Mouse (Mus musculus) lung, embryonic 16.5 days (tissue): ENCODE results near the gene Strada. TPM values are rescaled to one million over a fixed set of nuclear protein-coding genes. Genes with fewer than 3 reads are reported as not detected.
"Not testable (repeated sequence)": the region's sequence is repeated elsewhere in the genome, so short reads cannot be mapped to it uniquely, and the experiment has no call there.

Experiments used
- ATAC-seq: fragments of 200-750 bp; cut with Nextera tagmentation; 2 replicates; pipeline ENCODE4 v1.8.0; 2017; ENCODE audit warnings: low read depth, mild to moderate bottlenecking, moderate library complexity
- H3K27ac ChIP-seq: fragments of 300-500 bp; sonication (generic); 2 replicates; pipeline ENCODE4 v1.5.1; 2014; ENCODE audit warnings: mild to moderate bottlenecking, control low read depth, low read length
- H3K27me3 ChIP-seq: fragments of 300-500 bp; sonication (generic); 2 replicates; pipeline ENCODE4 v1.6.1; 2014; ENCODE audit warnings: low read depth, low read length, mixed read lengths; ENCODE audit not compliant: control insufficient read depth, insufficient read depth
- H3K36me3 ChIP-seq: fragments of 300-500 bp; sonication (generic); 2 replicates; pipeline ENCODE4 v1.6.1; 2014; ENCODE audit warnings: low read length; ENCODE audit not compliant: control insufficient read depth, insufficient read depth
- H3K4me1 ChIP-seq: fragments of 300-500 bp; sonication (generic); replicated peaks from 2 replicates; pipeline ENCODE4 v1.6.1; 2014; ENCODE audit warnings: low read length, mixed read lengths; ENCODE audit not compliant: control insufficient read depth, insufficient read depth
- H3K4me2 ChIP-seq: fragments of 300-500 bp; sonication (generic); 2 replicates; pipeline ENCODE4 v1.6.1; 2014; ENCODE audit warnings: low read depth, low read length, control low read depth
- H3K4me3 ChIP-seq: fragments of 300-500 bp; sonication (generic); 2 replicates; pipeline ENCODE4 v1.5.1; 2014; ENCODE audit warnings: mild to moderate bottlenecking, low read length, control low read depth
- H3K9ac ChIP-seq: fragments of 300-500 bp; sonication (generic); 2 replicates; pipeline ENCODE4 v1.6.1; 2014; ENCODE audit warnings: low read length, control low read depth
- H3K9me3 ChIP-seq: fragments of 300-500 bp; sonication (generic); 2 replicates; pipeline ENCODE4 v1.6.1; 2016; ENCODE audit warnings: low read length; ENCODE audit not compliant: control insufficient read depth
- WGBS: fragments of 180-500 bp; shearing (Covaris S2); extraction: QIAGEN DNeasy Blood & Tissue Kit; methylation state at CpG from one replicate; pipeline ENCODE4 v1.1.7; 2014; 5-methylcytosine and 5-hydroxymethylcytosine counted together
- polyA plus RNA-seq: library from polyadenylated mRNA; unstranded; fragments of >200 nt; fragmentation: Nextera tagmentation; extraction: Ambion mirVana; gene quantifications from 2 replicates; pipeline ENCODE4 v1.2.1, GENCODE M21; 2015

Gene Strada
- 22.7 and 24.2 TPM in 2 replicates for polyA plus RNA-seq

- no peak within 1 kb of the TSS for H3K27ac ChIP-seq
- H3K9ac ChIP-seq = no peak within 1 kb of the TSS
- H3K27me3 ChIP-seq = no peaks in the 10 kb centered on the region
- no peaks in the 10 kb centered on the region for H3K4me1 ChIP-seq
- ATAC-seq = no peak
- WGBS = 74% methylated on average over 5 of the region's 5 CpGs
- no peaks in the 10 kb centered on the region for H3K9me3 ChIP-seq
- peaks cover 61% of the 10 kb centered on the region for H3K36me3 ChIP-seq
- H3K4me2 ChIP-seq = no peak within 1 kb of the TSS
- no peak within 1 kb of the TSS for H3K4me3 ChIP-seq
Observed at GRCm38 (mm10) chr11:106202123-106202465, at the start of gene Strada. Gene Strada, minus strand, starts transcription at chr11:106202168.

DNA sequence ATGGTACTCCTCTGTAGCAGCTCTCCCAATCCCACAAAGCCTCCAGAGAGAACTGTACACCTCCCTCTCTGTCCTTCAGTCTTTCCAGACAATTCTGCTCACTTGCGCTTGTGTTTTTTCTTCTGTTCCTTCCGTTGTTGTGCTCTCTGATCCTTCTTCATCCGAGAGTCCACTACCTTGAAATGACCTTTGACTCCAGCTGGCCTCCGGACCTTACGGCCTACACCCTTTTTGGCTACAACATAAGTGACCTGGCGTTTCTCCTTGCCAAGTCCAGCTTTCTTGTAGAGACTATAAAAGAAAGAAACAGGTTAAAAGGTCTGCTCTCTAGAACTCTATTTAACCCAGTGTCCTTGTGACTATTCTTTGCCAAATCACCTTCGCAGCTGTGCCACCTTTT, 47.4 kb upstream of the Strada start:
- Histone ChIP-seq H3K4me3 (no peak overlapping the region), H3K36me3 (peaks cover 68% of the 10 kb centered on the region), H3K4me1 (no peaks in the 10 kb centered on the region), H3K9me3 (peaks cover 4% of the 10 kb centered on the region), H3K27ac (no peak overlapping the region), H3K9ac (no peak overlapping the region), H3K4me2 (no peak overlapping the region), H3K27me3 (no peaks in the 10 kb centered on the region)
- 84% methylated on average over 7 of the region's 7 CpGs for WGBS
- no peak for ATAC-seq

GRCm38 (mm10) chr11:106246834-106247233, 44.9 kb upstream of the Strada start:
- H3K4me3 ChIP-seq = no peak overlapping the region
- no peak overlapping the region for H3K27ac ChIP-seq
- no peaks in the 10 kb centered on the region for H3K27me3 ChIP-seq
- WGBS = 95% methylated on average over 1 of the region's 1 CpGs
- peaks cover 73% of the 10 kb centered on the region for H3K36me3 ChIP-seq
- H3K9ac ChIP-seq = no peak overlapping the region
- no peak overlapping the region for H3K4me2 ChIP-seq
- peaks cover 4% of the 10 kb centered on the region for H3K9me3 ChIP-seq
- H3K4me1 ChIP-seq = no peaks in the 10 kb centered on the region
- ATAC-seq = no peak

DNA sequence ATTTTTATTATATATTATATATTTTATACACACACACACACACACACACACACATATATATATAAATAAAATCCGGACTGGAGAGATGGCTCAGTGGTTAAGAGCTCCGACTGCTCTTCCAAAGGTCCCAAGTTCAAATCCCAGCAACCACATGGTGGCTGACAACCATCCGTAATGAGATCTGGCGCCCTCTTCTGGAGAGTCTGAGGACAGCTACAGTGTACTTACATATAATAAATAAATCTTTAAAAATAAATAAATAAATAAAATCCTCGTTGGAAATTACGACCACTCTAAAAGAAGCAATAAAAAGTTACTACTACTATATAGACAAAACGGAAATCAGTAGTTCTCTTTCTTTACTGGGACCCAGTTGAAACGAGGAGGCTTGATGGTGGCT, 32.0 kb upstream of the Strada start:
- not testable (repeated sequence) for H3K4me3 ChIP-seq, H3K4me1 ChIP-seq, H3K9ac ChIP-seq, H3K9me3 ChIP-seq, H3K4me2 ChIP-seq, ATAC-seq, H3K27ac ChIP-seq, H3K27me3 ChIP-seq
- 73% methylated on average over 8 of the region's 8 CpGs for WGBS
- peaks cover 52% of the 10 kb centered on the region for H3K36me3 ChIP-seq

GRCm38 (mm10) chr11:106220603-106221002, 18.6 kb upstream of the Strada start:
- H3K4me3 ChIP-seq = no peak overlapping the region
- 84% methylated on average over 3 of the region's 3 CpGs for WGBS
- H3K9me3 ChIP-seq = no peaks in the 10 kb centered on the region
- peaks cover 9% of the 10 kb centered on the region; the same call in 1 of the 2 replicates for H3K4me1 ChIP-seq
- H3K36me3 ChIP-seq = peaks cover 8% of the 10 kb centered on the region
- H3K4me2 ChIP-seq = no peak overlapping the region
- no peak overlapping the region for H3K27ac ChIP-seq
- ATAC-seq = no peak
- H3K27me3 ChIP-seq = no peaks in the 10 kb centered on the region
- H3K9ac ChIP-seq = no peak overlapping the region

DNA sequence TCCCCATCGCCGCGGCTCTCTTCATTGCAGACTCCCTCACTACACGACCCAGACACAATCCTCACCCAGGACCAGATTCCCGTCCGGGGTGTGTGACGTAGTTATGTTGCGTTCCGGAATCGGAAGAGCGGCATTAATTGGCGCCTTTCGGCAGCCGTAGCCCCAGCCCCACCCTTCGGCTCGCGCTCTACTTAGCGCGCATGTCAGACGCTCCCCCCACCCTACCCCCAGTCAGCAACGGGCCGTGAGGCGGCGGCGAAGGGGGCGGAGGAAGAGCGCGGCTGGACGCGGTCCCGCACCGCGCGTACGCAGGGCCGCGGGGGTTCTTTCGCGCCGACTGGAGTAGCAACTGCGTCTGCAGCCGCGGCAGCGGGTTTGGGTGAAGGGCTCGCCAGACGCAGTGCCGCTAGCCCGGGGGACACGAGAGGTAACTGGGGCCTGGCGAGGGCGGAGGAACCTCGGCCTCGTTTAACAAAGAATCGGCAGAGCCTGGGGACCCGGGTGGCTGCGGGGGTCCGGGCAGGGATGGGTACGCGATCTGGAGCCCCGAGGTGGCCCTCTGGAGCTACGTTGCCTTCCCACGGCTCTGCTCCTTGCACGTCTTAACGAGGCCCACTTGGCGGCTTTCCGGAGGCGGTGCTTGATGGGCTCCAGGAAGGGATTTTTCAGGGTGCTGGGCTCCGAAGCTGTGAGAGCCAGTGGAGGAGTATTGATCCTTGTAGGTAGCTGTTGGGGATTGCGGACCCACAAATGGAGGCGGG, 14.9 kb upstream of the Strada start, which contains the start of gene Ddx42:
TSS of gene Ddx42 (plus strand) at position 197 of the 761 bp plus-strand sequence.
- under 1% methylated on average over 65 of the region's 70 CpGs for WGBS
- H3K4me2 ChIP-seq = peak within 1 kb of the TSS; percentile 84
- H3K9me3 ChIP-seq = no peaks in the 10 kb centered on the region
- peak within 1 kb of the TSS; percentile 100 for H3K4me3 ChIP-seq
- H3K36me3 ChIP-seq = peaks cover 6% of the 10 kb centered on the region; the same call in 1 of the 2 replicates
- peak; percentile 95 for ATAC-seq
- H3K4me1 ChIP-seq = peaks cover 18% of the 10 kb centered on the region
- H3K27ac ChIP-seq = peak within 1 kb of the TSS; percentile 97
- no peaks in the 10 kb centered on the region for H3K27me3 ChIP-seq
- H3K9ac ChIP-seq = peak within 1 kb of the TSS; percentile 99

DNA sequence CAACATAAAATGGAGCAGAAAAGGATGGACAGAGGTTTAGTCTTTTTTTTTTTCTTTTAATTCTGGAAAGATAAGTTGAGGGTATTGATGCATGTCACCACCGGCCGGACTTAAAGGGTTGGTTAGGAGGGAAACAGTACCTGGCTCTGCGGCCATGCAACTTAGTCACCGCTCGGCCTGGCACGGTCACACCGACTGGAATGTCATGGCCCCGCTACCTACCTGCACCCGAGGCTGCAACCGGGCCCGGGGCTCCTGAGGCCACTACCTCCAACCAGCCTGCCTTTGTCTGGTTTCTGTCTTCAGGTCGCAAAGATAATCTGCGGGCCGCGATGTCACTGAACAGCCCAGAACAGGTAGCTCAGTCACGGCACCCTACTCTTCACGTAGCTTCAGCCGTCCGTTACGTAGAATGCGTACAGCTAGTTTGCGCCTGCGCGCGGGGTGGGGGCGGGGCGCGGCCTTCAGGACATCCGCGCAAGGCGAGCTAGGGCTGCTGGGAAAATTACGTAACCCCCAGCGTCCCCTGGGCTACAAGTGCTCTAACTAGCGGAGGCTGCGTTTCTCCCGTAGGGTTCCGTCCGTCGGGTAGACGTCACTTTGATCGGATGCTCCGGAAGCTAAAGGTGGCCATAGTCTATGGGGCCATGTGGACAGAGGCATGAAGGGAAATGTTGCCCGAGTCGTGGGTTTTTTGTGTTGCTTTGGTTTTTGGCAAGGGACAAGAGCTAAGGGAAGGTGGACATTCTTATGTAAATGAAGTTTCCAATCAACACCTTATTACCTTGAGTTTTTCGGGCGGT, 14.2 kb upstream of the Strada start, which contains the start of gene Ccdc47:
TSS of gene Ccdc47 (minus strand) at position 418 of the 803 bp plus-strand sequence.
- peak; percentile 98 for ATAC-seq
- peak within 1 kb of the TSS; percentile 84 for H3K4me2 ChIP-seq
- H3K9ac ChIP-seq = peak within 1 kb of the TSS; percentile 99
- peak within 1 kb of the TSS; percentile 97 for H3K27ac ChIP-seq
- no peaks in the 10 kb centered on the region for H3K27me3 ChIP-seq
- H3K4me3 ChIP-seq = peak within 1 kb of the TSS; percentile 100
- H3K4me1 ChIP-seq = peaks cover 18% of the 10 kb centered on the region
- peaks cover 9% of the 10 kb centered on the region for H3K36me3 ChIP-seq
- no peaks in the 10 kb centered on the region for H3K9me3 ChIP-seq
- WGBS = under 1% methylated on average over 46 of the region's 46 CpGs

- Histone ChIP-seq H3K9ac (peak overlapping the region; percentile 99), H3K4me3 (peak overlapping the region; percentile 100), H3K36me3 (peaks cover 13% of the 10 kb centered on the region), H3K9me3 (no peaks in the 10 kb centered on the region), H3K4me2 (peak overlapping the region; percentile 84), H3K4me1 (peaks cover 18% of the 10 kb centered on the region), H3K27me3 (no peaks in the 10 kb centered on the region), H3K27ac (peak overlapping the region; percentile 97)
- WGBS = 17% methylated on average over 7 of the region's 7 CpGs
- ATAC-seq = no peak
Observed at GRCm38 (mm10) chr11:106215450-106215859, 13.5 kb upstream of the Strada start.

GRCm38 (mm10) chr11:106214856-106215255, 12.9 kb upstream of the Strada start:
- Histone ChIP-seq H3K27ac (no peak overlapping the region), H3K4me1 (peaks cover 18% of the 10 kb centered on the region), H3K9ac (peak overlapping the region; percentile 99), H3K27me3 (no peaks in the 10 kb centered on the region), H3K4me3 (peak overlapping the region; percentile 100), H3K36me3 (peaks cover 17% of the 10 kb centered on the region), H3K4me2 (peak overlapping the region; percentile 84), H3K9me3 (no peaks in the 10 kb centered on the region)
- no peak for ATAC-seq
- 84% methylated on average over 5 of the region's 5 CpGs for WGBS
